Mouse (Mus musculus) liver, embryonic 16.5 days (tissue): ENCODE results near the gene Fam20c. TPM values are rescaled to one million over a fixed set of nuclear protein-coding genes. Genes with fewer than 3 reads are reported as not detected.

Source experiments
- ATAC-seq: fragments of 200-750 bp; cut with Nextera tagmentation; 2 replicates; pipeline ENCODE4 v1.8.0; 2017; ENCODE audit warnings: low read depth, mild to moderate bottlenecking, moderate number of reproducible peaks, moderate library complexity
- H3K27ac ChIP-seq: fragments of 300-500 bp; sonication (generic); 2 replicates; pipeline ENCODE4 v1.5.1; 2014; ENCODE audit warnings: mild to moderate bottlenecking, low read length
- H3K27me3 ChIP-seq: fragments of 300-500 bp; sonication (generic); 2 replicates; pipeline ENCODE4 v1.6.1; 2014; ENCODE audit warnings: low read depth, low read length, mixed read lengths; ENCODE audit not compliant: control insufficient read depth, insufficient read depth
- H3K36me3 ChIP-seq: fragments of 300-500 bp; sonication (generic); 2 replicates; pipeline ENCODE4 v1.6.1; 2014; ENCODE audit warnings: mild to moderate bottlenecking; ENCODE audit not compliant: control insufficient read depth, insufficient read depth
- H3K4me1 ChIP-seq: fragments of 300-500 bp; sonication (generic); 2 replicates; pipeline ENCODE4 v1.6.1; 2014; ENCODE audit warnings: low read depth, low read length, mixed read lengths; ENCODE audit not compliant: control insufficient read depth
- H3K4me2 ChIP-seq: fragments of 300-500 bp; sonication (generic); 2 replicates; pipeline ENCODE4 v1.6.1; 2014; ENCODE audit warnings: low read depth, low read length, mixed read lengths
- H3K4me3 ChIP-seq: fragments of 300-500 bp; sonication (generic); 2 replicates; pipeline ENCODE4 v1.5.1; 2014; ENCODE audit warnings: low read depth, mild to moderate bottlenecking, low read length
- H3K9ac ChIP-seq: fragments of 300-500 bp; sonication (generic); 2 replicates; pipeline ENCODE4 v1.6.1; 2014; ENCODE audit warnings: low read depth, low read length
- H3K9me3 ChIP-seq: fragments of 300-500 bp; sonication (generic); replicated peaks from 2 replicates; pipeline ENCODE4 v1.6.1; 2016; ENCODE audit warnings: low read length; ENCODE audit not compliant: control insufficient read depth
- WGBS: fragments of 180-500 bp; shearing (Covaris S2); extraction: QIAGEN DNeasy Blood & Tissue Kit; methylation state at CpG from one replicate; pipeline ENCODE4 v1.1.7; 2014; ENCODE audit not compliant: insufficient replicate concordance; 5-methylcytosine and 5-hydroxymethylcytosine counted together
- polyA plus RNA-seq: library from polyadenylated mRNA; unstranded; fragments of >200 nt; fragmentation: Nextera tagmentation; extraction: Ambion mirVana; gene quantifications from 2 replicates; pipeline ENCODE4 v1.2.1, GENCODE M21; 2015

Gene Fam20c
- polyA plus RNA-seq, 1 experiment from 2014 or later: 10.8 TPM

- Histone ChIP-seq H3K36me3 (no peaks in the 10 kb centered on the region), H3K4me3 (no peak overlapping the region), H3K27me3 (no peaks in the 10 kb centered on the region), H3K4me1 (no peaks in the 10 kb centered on the region), H3K4me2 (no peak overlapping the region), H3K9me3 (no peaks in the 10 kb centered on the region), H3K9ac (no peak overlapping the region), H3K27ac (no peak overlapping the region)
- 89% methylated on average over 1 of the region's 1 CpGs for WGBS
- no peak for ATAC-seq
These were observed 28.4 kb downstream of the Fam20c start for GRCm38 (mm10) chr5:138782697-138783096.

- Histone ChIP-seq H3K27me3 (no peaks in the 10 kb centered on the region), H3K9ac (no peak overlapping the region), H3K4me2 (no peak overlapping the region), H3K9me3 (no peaks in the 10 kb centered on the region), H3K4me3 (no peak overlapping the region), H3K27ac (no peak overlapping the region), H3K4me1 (no peaks in the 10 kb centered on the region), H3K36me3 (no peaks in the 10 kb centered on the region)
- 59% methylated on average over 8 of the region's 8 CpGs for WGBS
- ATAC-seq: no peak
These were observed 28.9 kb downstream of the Fam20c start for GRCm38 (mm10) chr5:138783181-138783580.

- ATAC-seq: no peak
These were observed 31.7 kb downstream of the Fam20c start for GRCm38 (mm10) chr5:138785986-138786515.

DNA sequence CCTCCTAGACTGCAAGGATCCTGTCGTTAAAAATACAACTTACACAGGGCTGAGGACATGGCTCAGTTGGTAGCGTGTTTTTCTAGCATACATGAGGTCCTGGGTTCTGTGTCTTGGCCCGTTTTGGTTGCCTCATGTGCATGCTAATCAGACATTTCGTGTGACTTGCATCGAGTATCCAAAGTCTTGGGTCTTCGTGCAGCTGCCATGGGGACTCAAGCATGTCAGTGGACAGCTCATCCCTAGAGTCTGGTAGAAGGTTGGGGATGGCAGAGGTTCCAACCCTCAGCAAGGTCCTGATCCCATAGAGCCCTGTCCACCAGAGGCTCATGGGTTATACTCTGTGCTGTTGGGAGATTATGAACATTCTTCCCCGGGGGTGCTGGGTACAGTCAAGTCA lies 33.3 kb downstream of the Fam20c start:
- Histone ChIP-seq H3K27me3 (no peaks in the 10 kb centered on the region), H3K4me1 (no peaks in the 10 kb centered on the region; the same call in 1 of the 2 replicates), H3K36me3 (no peaks in the 10 kb centered on the region), H3K9ac (no peak overlapping the region), H3K4me2 (no peak overlapping the region), H3K4me3 (no peak overlapping the region), H3K9me3 (no peaks in the 10 kb centered on the region), H3K27ac (no peak overlapping the region)
- WGBS: 54% methylated on average over 7 of the region's 7 CpGs
- no peak for ATAC-seq

More at GRCm38 (mm10) chr5:138785986-138786515, 31.7 kb downstream of the Fam20c start:
- Histone ChIP-seq H3K4me1 (no peaks in the 10 kb centered on the region; the same call in 1 of the 2 replicates), H3K4me2 (no peak overlapping the region), H3K27ac (no peak overlapping the region), H3K36me3 (no peaks in the 10 kb centered on the region), H3K27me3 (no peaks in the 10 kb centered on the region), H3K4me3 (no peak overlapping the region), H3K9ac (no peak overlapping the region), H3K9me3 (no peaks in the 10 kb centered on the region)
- 62% methylated on average over 3 of the region's 3 CpGs for WGBS

DNA sequence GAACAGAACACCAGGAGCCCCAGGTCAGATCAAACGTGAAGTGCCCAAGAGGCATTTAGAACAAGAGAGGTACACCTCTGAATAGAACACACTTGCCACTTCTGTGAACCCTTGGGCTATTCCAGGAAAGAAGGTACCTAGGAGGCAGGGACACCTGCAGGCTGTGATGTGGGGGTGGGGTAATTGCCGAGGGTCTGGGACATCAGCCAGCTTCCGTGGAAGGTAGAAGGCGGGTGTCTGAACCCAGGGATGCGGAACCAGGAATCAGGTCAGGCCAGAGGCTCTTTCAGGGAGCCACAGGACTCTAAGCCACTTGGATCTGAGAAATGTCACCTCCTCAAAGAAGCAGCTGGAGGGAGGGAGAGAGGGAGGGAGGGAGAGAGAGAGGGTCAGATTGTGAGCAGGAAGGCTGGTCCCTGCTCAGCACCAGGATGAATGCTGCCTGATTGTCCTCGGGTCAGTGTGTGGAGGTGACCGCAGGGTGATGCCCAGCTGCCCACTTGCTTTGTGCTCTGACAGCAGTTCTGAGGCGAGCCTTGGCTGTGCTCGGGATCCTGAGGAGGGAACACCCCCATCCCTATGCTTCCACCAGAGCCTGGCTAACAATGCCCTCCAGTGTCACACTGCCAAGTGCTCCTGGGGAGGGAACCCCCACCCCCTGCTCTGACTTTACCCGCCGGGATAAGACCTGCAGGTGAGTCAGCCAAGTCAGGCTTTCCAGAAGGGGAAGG lies 34.3 kb downstream of the Fam20c start:
- H3K4me1 ChIP-seq: no peaks in the 10 kb centered on the region; the same call in 1 of the 2 replicates
- H3K36me3 ChIP-seq: no peaks in the 10 kb centered on the region
- H3K9ac ChIP-seq: no peak overlapping the region
- no peak overlapping the region for H3K4me2 ChIP-seq
- no peaks in the 10 kb centered on the region for H3K27me3 ChIP-seq
- ATAC-seq: no peak
- H3K4me3 ChIP-seq: no peak overlapping the region
- 54% methylated on average over 11 of the region's 11 CpGs for WGBS
- H3K27ac ChIP-seq: no peak overlapping the region
- no peaks in the 10 kb centered on the region for H3K9me3 ChIP-seq

DNA sequence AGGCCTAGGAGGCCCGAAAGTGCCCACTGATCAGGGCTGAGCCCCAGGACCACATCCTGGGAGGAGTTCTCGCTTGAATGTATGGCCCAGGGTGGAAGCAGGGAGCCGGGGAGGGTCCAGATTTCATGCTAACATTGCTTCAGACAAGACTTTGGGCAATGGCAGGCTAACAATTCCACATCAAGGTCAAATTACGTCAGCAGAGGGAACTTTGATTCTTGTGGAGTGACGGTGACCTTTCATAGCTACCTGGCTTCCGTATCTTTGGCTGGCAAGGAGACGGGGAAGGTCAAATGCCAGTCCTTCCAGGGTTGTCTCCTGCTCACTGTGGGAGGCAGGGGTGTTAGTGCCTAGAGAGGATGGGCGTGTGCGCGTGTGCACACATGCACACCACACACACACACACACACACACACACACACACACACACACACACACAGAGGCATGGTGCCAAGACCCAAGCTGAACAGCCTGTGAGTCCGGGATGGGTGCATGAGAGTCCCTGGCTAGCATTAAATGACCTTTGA lies 36.7 kb downstream of the Fam20c start:
- 66% methylated on average over 11 of the region's 11 CpGs for WGBS
- H3K4me2 ChIP-seq: no peak overlapping the region
- H3K9ac ChIP-seq: no peak overlapping the region
- ATAC-seq: peak; percentile 35; the same call in 1 of the 2 replicates
- H3K4me1 ChIP-seq: no peaks in the 10 kb centered on the region; the same call in 1 of the 2 replicates
- H3K27me3 ChIP-seq: no peaks in the 10 kb centered on the region
- no peak overlapping the region for H3K27ac ChIP-seq
- no peak overlapping the region for H3K4me3 ChIP-seq
- H3K9me3 ChIP-seq: no peaks in the 10 kb centered on the region
- H3K36me3 ChIP-seq: no peaks in the 10 kb centered on the region

- H3K36me3 ChIP-seq: no peaks in the 10 kb centered on the region; the same call in 1 of the 2 replicates
- H3K4me3 ChIP-seq: no peak overlapping the region
- H3K9me3 ChIP-seq: no peaks in the 10 kb centered on the region
- no peak overlapping the region for H3K27ac ChIP-seq
- H3K4me2 ChIP-seq: no peak overlapping the region
- H3K4me1 ChIP-seq: no peaks in the 10 kb centered on the region
- 58% methylated on average over 7 of the region's 7 CpGs for WGBS
- no peak overlapping the region for H3K9ac ChIP-seq
- no peaks in the 10 kb centered on the region for H3K27me3 ChIP-seq
- ATAC-seq: no peak
These were observed 47.3 kb downstream of the Fam20c start for GRCm38 (mm10) chr5:138801588-138802116.

DNA sequence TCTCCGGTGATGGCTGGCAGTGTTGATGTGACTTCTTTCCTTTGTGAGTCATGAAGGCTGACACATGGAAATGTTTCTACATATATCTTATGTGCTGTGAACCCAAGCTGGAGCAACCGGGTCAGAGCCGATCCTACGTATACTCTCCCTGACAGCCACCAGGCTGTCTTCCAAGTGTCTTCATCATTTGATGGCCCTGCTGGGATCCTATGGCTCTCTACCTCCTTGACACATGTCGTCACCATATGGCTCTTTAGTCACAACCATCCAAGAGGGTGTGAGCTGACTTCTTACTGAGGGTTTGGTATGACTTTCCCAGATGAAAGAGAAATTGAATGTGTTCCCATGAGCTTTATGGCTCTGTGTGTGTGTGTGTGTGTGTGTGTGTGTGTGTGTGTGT lies 50.0 kb downstream of the Fam20c start:
- H3K9ac ChIP-seq: no peak overlapping the region
- no peaks in the 10 kb centered on the region for H3K27me3 ChIP-seq
- H3K36me3 ChIP-seq: no peaks in the 10 kb centered on the region; the same call in 1 of the 2 replicates
- no peak overlapping the region for H3K4me2 ChIP-seq
- no peak for ATAC-seq
- no peak overlapping the region for H3K4me3 ChIP-seq
- no peak overlapping the region for H3K27ac ChIP-seq
- H3K4me1 ChIP-seq: no peaks in the 10 kb centered on the region
- no peaks in the 10 kb centered on the region for H3K9me3 ChIP-seq
- WGBS: 73% methylated on average over 5 of the region's 5 CpGs

DNA sequence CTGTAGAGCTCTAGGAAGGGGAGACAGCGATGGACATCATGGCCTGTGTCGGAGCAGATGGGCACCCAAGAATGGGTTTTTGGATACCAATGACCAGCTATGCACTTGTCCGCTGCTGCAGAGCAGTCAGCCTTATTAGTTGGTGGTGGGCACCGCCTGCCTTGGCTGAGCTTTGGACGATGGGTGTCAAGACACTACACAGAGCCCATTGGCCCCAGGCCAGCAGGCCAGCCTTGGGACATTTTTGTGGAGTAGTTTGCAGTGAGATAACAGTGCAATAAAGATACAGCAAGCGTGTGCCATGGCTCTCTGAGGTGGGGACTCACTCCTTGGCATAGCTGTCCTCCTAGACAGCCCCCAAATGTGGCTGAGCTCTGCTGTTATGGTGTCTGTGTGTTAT lies 55.5 kb downstream of the Fam20c start:
- Histone ChIP-seq H3K4me3 (no peak overlapping the region), H3K9me3 (no peaks in the 10 kb centered on the region), H3K27me3 (no peaks in the 10 kb centered on the region), H3K9ac (no peak overlapping the region), H3K4me2 (no peak overlapping the region), H3K27ac (no peak overlapping the region), H3K36me3 (no peaks in the 10 kb centered on the region; the same call in 1 of the 2 replicates), H3K4me1 (no peaks in the 10 kb centered on the region)
- no peak for ATAC-seq
- WGBS: 54% methylated on average over 6 of the region's 6 CpGs
